Mouse (Mus musculus) heart, postnatal 0 days (tissue): ENCODE data around the gene Pi4kb. TPM values are rescaled to one million over a fixed set of nuclear protein-coding genes. Genes with fewer than 3 reads are reported as not detected.

Experiments
- ATAC-seq: fragments of 200-750 bp; cut with Nextera tagmentation; 2 replicates; pipeline ENCODE4 v1.8.0; 2017; ENCODE audit warnings: low read depth, moderate number of reproducible peaks, moderate library complexity; ENCODE audit not compliant: insufficient read depth
- DNase-seq: peaks from one replicate; pipeline ENCODE4 v3.0.0-alpha.2; 2016; ENCODE audit warnings: low spot score
- H3K27ac ChIP-seq: fragments of 300-500 bp; sonication (generic); 2 replicates; pipeline ENCODE4 v1.5.1; 2014; ENCODE audit warnings: low read depth, mild to moderate bottlenecking
- H3K27me3 ChIP-seq: fragments of 300-500 bp; sonication (generic); 2 replicates; pipeline ENCODE4 v1.6.1; 2014; ENCODE audit warnings: low read length, mixed read lengths; ENCODE audit not compliant: control insufficient read depth, insufficient read depth
- H3K36me3 ChIP-seq: fragments of 300-500 bp; sonication (generic); replicated peaks from 2 replicates; pipeline ENCODE4 v1.6.1; 2014; ENCODE audit warnings: low read length, mixed read lengths; ENCODE audit not compliant: control insufficient read depth, insufficient read depth
- H3K4me1 ChIP-seq: fragments of 300-500 bp; sonication (generic); 2 replicates; pipeline ENCODE4 v1.6.1; 2014; ENCODE audit warnings: antibody characterized with exemption; ENCODE audit not compliant: control insufficient read depth, insufficient read depth
- H3K4me2 ChIP-seq: fragments of 300-500 bp; sonication (generic); 2 replicates; pipeline ENCODE4 v1.6.1; 2014; ENCODE audit warnings: low read depth, mild to moderate bottlenecking, low read length, moderate library complexity
- H3K4me3 ChIP-seq: fragments of 300-500 bp; sonication (generic); 2 replicates; pipeline ENCODE4 v1.5.1; 2014; ENCODE audit warnings: low read depth, low read length
- H3K9ac ChIP-seq: fragments of 300-500 bp; sonication (generic); replicated peaks from 2 replicates; pipeline ENCODE4 v1.6.1; 2014; ENCODE audit warnings: low read depth, low read length, mixed read lengths
- H3K9me3 ChIP-seq: fragments of 300-500 bp; sonication (generic); replicated peaks from 2 replicates; pipeline ENCODE4 v1.6.1; 2016; ENCODE audit warnings: low read length; ENCODE audit not compliant: control insufficient read depth
- CTCF ChIP-seq: IDR thresholded peaks from 2 replicates; pipeline ENCODE4 v1.5.1; 2016; ENCODE audit warnings: antibody characterized with exemption, control low read depth, low read depth
- EP300 ChIP-seq: IDR thresholded peaks from 2 replicates; pipeline ENCODE4 v1.6.1; 2016; ENCODE audit warnings: antibody characterized with exemption, low read depth
- WGBS: fragments of 180-500 bp; shearing (Covaris S2); extraction: QIAGEN DNeasy Blood & Tissue Kit; methylation state at CpG from one replicate; pipeline ENCODE4 v1.1.7; 2014; 5-methylcytosine and 5-hydroxymethylcytosine counted together
- polyA plus RNA-seq: library from polyadenylated mRNA; unstranded; fragments of >200 nt; fragmentation: Nextera tagmentation; extraction: Ambion mirVana; gene quantifications from 2 replicates; pipeline ENCODE4 v1.2.1, GENCODE M21; 2015
- total RNA-seq: library from RNA; depleted of rRNA; stranded (reverse); fragments of >200 nt; gene quantifications from 2 replicates; pipeline ENCODE4 v1.2.3, GENCODE M21; 2014; ENCODE audit warnings: low replicate concordance

Gene Pi4kb
- total and polyA plus RNA-seq, 2 experiments from 2014 or later, result 13.7 to 47.2 TPM

DNA sequence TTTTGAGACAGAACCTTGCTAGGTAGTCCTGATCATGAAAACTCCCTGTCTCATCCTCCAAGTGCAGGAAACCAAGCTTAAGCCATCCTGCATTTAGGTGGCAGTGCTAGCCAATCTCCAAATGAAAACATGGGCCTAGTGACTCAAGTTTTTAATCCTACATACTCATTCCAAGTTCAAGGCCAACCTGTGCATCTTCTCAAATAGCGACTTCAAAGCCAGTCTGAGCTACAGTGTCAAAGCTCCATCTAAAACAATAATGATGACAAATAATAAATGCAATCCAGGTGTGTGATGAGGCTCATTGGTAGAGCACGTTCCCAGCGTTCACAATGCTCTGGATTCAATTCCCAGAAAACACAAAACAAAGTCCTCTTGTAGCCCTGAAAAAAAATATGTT, 67.1 kb downstream of the Pi4kb start:
- Histone ChIP-seq H3K9ac (peak overlapping the region; percentile 79), H3K4me3 (peak overlapping the region; percentile 85), H3K9me3 (no peaks in the 10 kb centered on the region), H3K27me3 (no peaks in the 10 kb centered on the region), H3K27ac (no peak overlapping the region), H3K36me3 (peaks cover 11% of the 10 kb centered on the region), H3K4me1 (peaks cover 6% of the 10 kb centered on the region; the same call in 1 of the 2 replicates), H3K4me2 (peak overlapping the region; percentile 57)
- no peak for TF ChIP-seq CTCF
- no peak for ATAC-seq
- WGBS, result 13% methylated on average over 3 of the region's 3 CpGs
- no peak for DNase-seq

DNA sequence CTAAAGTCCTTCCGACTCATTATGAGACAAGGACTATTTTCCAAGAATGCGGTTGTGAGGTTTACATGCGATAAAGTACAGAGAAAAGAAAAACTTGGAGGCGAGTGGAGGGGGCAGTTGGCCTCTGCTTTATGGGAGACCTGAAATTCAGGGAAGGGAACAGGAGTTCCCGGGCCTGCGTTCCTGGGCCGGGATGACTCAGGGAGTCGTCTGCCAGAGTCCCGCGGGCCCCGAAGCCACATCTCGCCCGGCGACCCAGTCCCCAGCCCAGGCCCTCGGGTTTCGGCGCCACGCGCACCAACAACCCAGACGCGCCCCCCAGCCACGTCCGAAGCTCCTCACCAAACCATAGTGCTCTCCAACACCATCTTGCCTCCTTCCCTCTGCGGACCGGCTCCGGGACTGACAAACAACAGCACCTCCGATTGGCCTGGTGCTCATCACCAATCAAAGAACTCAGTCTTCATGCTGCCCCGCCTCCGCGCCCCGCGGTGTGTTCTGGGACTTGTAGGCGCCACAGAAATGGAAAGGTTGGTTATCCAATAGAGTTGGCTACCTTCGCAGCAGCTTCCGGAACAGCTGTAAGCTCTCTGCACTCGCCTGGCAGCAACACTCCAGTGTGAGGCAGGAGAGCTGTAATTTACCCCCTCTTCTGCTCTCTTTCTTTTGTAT, 67.8 kb downstream of the Pi4kb start, which contains the start of gene Psmd4:
Gene Psmd4 (minus strand): TSS at position 449 of the 672 bp plus-strand sequence.
- peak; percentile 96 for DNase-seq
- peak within 1 kb of the TSS; percentile 57 for H3K4me2 ChIP-seq
- H3K36me3 ChIP-seq, result peaks cover 5% of the 10 kb centered on the region; the same call in 1 of the 2 replicates
- no peaks in the 10 kb centered on the region for H3K27me3 ChIP-seq
- no peak for TF ChIP-seq EP300
- no peak for TF ChIP-seq CTCF
- peak within 1 kb of the TSS; percentile 79 for H3K9ac ChIP-seq
- H3K4me3 ChIP-seq, result peak within 1 kb of the TSS; percentile 85
- H3K9me3 ChIP-seq, result no peaks in the 10 kb centered on the region
- peaks cover 6% of the 10 kb centered on the region; the same call in 1 of the 2 replicates for H3K4me1 ChIP-seq
- H3K27ac ChIP-seq, result peak within 1 kb of the TSS; percentile 71
- WGBS, result under 1% methylated on average over 36 of the region's 36 CpGs
- peak; percentile 99 for ATAC-seq

DNA sequence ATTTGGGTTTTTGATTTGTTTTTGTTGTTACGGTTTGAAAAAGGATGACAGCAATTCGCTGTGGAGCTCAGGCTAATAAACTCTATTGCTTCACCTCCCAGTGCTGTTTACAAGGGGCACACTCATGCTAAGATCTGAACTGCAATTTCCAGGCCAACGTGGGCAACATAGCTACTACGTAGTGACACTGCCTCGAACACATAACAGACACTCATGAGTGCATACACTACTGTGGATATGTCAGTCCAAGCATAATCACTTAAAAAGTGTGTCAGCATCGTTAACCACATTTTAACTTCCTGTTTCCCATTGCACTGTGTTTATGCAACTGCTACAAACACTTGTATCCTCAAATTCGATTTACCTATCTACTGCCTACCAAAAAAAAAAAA, 68.3 kb downstream of the Pi4kb start:
- TF ChIP-seq CTCF (no peak), EP300 (0 out of 2 replicates have a peak, but pooled peaks have one; percentile 28)
- peak overlapping the region; percentile 22; the same call in 1 of the 2 replicates for H3K27ac ChIP-seq
- peaks cover 6% of the 10 kb centered on the region; the same call in 1 of the 2 replicates for H3K4me1 ChIP-seq
- H3K4me2 ChIP-seq, result peak overlapping the region; percentile 57
- H3K36me3 ChIP-seq, result 0 out of 2 replicates have a peak, but pooled peaks cover 4% of the 10 kb centered on the region
- H3K9ac ChIP-seq, result no peak overlapping the region
- ATAC-seq, result peak; percentile 37
- H3K9me3 ChIP-seq, result no peaks in the 10 kb centered on the region
- no peak for DNase-seq
- WGBS, result 13% methylated on average over 7 of the region's 7 CpGs
- no peaks in the 10 kb centered on the region for H3K27me3 ChIP-seq
- H3K4me3 ChIP-seq, result peak overlapping the region; percentile 85

DNA sequence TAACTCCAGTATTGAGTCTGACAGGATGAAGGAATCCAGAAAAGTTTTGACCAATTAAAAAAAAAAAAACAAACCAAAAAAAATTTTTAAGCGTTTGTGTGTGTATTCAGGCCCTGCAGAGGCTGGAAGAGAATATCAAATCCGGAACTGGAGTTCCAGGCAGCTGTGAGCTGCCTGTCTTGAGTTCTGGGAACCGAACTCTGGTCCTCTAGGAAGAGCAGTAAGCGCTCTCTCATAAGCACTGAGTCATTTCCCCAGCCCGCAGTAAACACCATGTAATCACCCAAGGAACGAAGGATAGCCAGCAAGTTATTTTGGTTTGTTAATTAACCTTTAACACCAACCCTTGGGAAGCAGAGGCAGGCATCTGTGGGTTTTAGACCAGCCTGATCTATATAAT, 68.7 kb downstream of the Pi4kb start:
- TF ChIP-seq CTCF, result no peak
- no peak for TF ChIP-seq EP300
- WGBS, result 64% methylated on average over 6 of the region's 6 CpGs
- no peak for ATAC-seq
- no peak overlapping the region for H3K4me2 ChIP-seq
- H3K9me3 ChIP-seq, result no peaks in the 10 kb centered on the region
- no peak overlapping the region for H3K9ac ChIP-seq
- no peaks in the 10 kb centered on the region for H3K27me3 ChIP-seq
- peaks cover 6% of the 10 kb centered on the region; the same call in 1 of the 2 replicates for H3K4me1 ChIP-seq
- no peak overlapping the region for H3K27ac ChIP-seq
- H3K36me3 ChIP-seq, result 0 out of 2 replicates have a peak, but pooled peaks cover 4% of the 10 kb centered on the region
- no peak overlapping the region for H3K4me3 ChIP-seq
- DNase-seq, result no peak

DNA sequence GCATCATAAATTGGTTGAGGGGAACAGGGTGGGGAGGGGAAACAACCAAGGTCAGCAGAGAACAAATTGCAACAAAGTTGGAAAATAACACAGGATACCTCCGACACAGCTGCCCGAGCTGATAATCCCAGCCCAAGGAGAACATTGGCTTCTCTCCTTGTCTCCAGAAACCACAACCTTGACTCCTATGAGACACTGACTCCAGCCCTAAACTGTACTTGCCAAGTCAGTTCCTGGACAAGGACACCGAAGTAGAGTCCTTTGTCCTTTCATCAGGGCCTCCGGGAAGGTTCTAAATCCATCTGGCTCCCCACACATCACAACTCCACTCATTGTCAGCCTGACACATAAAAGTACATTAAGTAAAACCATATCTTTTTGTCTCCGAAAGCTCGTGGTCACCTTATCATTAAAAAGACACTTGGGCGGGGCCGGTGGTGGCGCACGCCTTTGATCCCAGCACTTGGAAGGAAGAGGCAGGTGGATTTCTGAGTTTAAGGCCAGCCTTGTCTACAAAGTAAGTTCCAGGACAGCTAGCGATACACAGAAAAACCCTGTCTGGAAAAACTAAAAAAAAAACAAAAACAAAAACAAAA, 72.0 kb downstream of the Pi4kb start:
- H3K27me3 ChIP-seq, result no peaks in the 10 kb centered on the region
- no peak overlapping the region for H3K27ac ChIP-seq
- H3K9ac ChIP-seq, result no peak overlapping the region
- no peak overlapping the region for H3K4me2 ChIP-seq
- ATAC-seq (no peak), DNase-seq (no peak)
- peaks cover 2% of the 10 kb centered on the region; the same call in 1 of the 2 replicates for H3K4me1 ChIP-seq
- H3K36me3 ChIP-seq, result no peaks in the 10 kb centered on the region
- WGBS, result 71% methylated on average over 11 of the region's 11 CpGs
- H3K9me3 ChIP-seq, result no peaks in the 10 kb centered on the region
- no peak overlapping the region for H3K4me3 ChIP-seq
- TF ChIP-seq EP300, result no peak
- TF ChIP-seq CTCF, result no peak
